Mouse (Mus musculus): ENCODE data around the gene Tomm40. TPM values are rescaled to one million over a fixed set of nuclear protein-coding genes. Genes with fewer than 3 reads are reported as not detected.

Gene Tomm40
- polyA plus RNA-seq, 1 experiment from 2014 or later: 123 TPM

- H3K4me2 ChIP-seq (ENCODE audit: low read depth, low read length): no peak overlapping the region
Measured at GRCm38 (mm10) chr7:19676662-19677061, 38.6 kb downstream of the Tomm40 start.

GRCm38 (mm10) chr7:19675824-19676223 lies 39.4 kb downstream of the Tomm40 start:
- 82% methylated on average over 10 of the region's 10 CpGs for WGBS
- Histone ChIP-seq H3K27me3 (ENCODE audit: control insufficient read depth, insufficient read depth, low read length) (no peaks in the 10 kb centered on the region), H3K9ac (replicated peaks; ENCODE audit: low read length) (no peak overlapping the region), H3K4me2 (ENCODE audit: low read depth, low read length) (no peak overlapping the region), H3K27ac (replicated peaks; ENCODE audit: low read depth, low read length) (no peak overlapping the region), H3K4me3 (ENCODE audit: low read depth, low read length) (no peak overlapping the region), H3K36me3 (replicated peaks; ENCODE audit: control insufficient read depth, insufficient read depth, low read depth, low read length) (no peaks in the 10 kb centered on the region), H3K4me1 (ENCODE audit: control insufficient read depth, insufficient read depth, low read length) (no peaks in the 10 kb centered on the region), H3K9me3 (replicated peaks; ENCODE audit: control insufficient read depth, low read length) (no peaks in the 10 kb centered on the region)
- no peak for ATAC-seq (replicated peaks; ENCODE audit: insufficient number of reproducible peaks, low FRiP score, low TSS enrichment, low read depth)
- DNase-seq (ENCODE audit: low spot score): no peak

More at GRCm38 (mm10) chr7:19676662-19677061, 38.6 kb downstream of the Tomm40 start:
- Histone ChIP-seq H3K9ac (replicated peaks; ENCODE audit: low read length) (no peak overlapping the region), H3K4me1 (ENCODE audit: control insufficient read depth, insufficient read depth, low read length) (no peaks in the 10 kb centered on the region), H3K36me3 (replicated peaks; ENCODE audit: control insufficient read depth, insufficient read depth, low read depth, low read length) (no peaks in the 10 kb centered on the region), H3K4me3 (ENCODE audit: low read depth, low read length) (no peak overlapping the region), H3K27ac (replicated peaks; ENCODE audit: low read depth, low read length) (no peak overlapping the region), H3K27me3 (ENCODE audit: control insufficient read depth, insufficient read depth, low read length) (no peaks in the 10 kb centered on the region), H3K9me3 (replicated peaks; ENCODE audit: control insufficient read depth, low read length) (no peaks in the 10 kb centered on the region)
- WGBS: 60% methylated on average over 1 of the region's 1 CpGs
- DNase-seq (ENCODE audit: low spot score) (no peak), ATAC-seq (replicated peaks; ENCODE audit: insufficient number of reproducible peaks, low FRiP score, low TSS enrichment, low read depth) (no peak)

- no peak for DNase-seq (ENCODE audit: low spot score)
- Histone ChIP-seq H3K4me3 (ENCODE audit: low read depth, low read length) (no peak overlapping the region), H3K36me3 (replicated peaks; ENCODE audit: control insufficient read depth, insufficient read depth, low read depth, low read length) (no peaks in the 10 kb centered on the region), H3K9ac (replicated peaks; ENCODE audit: low read length) (no peak overlapping the region), H3K27ac (replicated peaks; ENCODE audit: low read depth, low read length) (no peak overlapping the region), H3K27me3 (ENCODE audit: control insufficient read depth, insufficient read depth, low read length) (no peaks in the 10 kb centered on the region), H3K4me1 (ENCODE audit: control insufficient read depth, insufficient read depth, low read length) (no peaks in the 10 kb centered on the region), H3K9me3 (replicated peaks; ENCODE audit: control insufficient read depth, low read length) (no peaks in the 10 kb centered on the region), H3K4me2 (ENCODE audit: low read depth, low read length) (no peak overlapping the region)
- 65% methylated on average over 14 of the region's 14 CpGs for whole genome bisulfite sequencing
- no peak for ATAC-seq (replicated peaks; ENCODE audit: insufficient number of reproducible peaks, low FRiP score, low TSS enrichment, low read depth)
Measured at GRCm38 (mm10) chr7:19673083-19673699, 42.0 kb downstream of the Tomm40 start.

- H3K4me1 ChIP-seq (ENCODE audit: control insufficient read depth, insufficient read depth, low read length): no peaks in the 10 kb centered on the region
- H3K4me3 ChIP-seq (ENCODE audit: low read depth, low read length): no peak overlapping the region
- ATAC-seq (replicated peaks; ENCODE audit: insufficient number of reproducible peaks, low FRiP score, low TSS enrichment, low read depth) (no peak), DNase-seq (ENCODE audit: low spot score) (no peak)
- no peak overlapping the region for H3K27ac ChIP-seq (replicated peaks; ENCODE audit: low read depth, low read length)
- no peaks in the 10 kb centered on the region for H3K27me3 ChIP-seq (ENCODE audit: control insufficient read depth, insufficient read depth, low read length)
- WGBS: 73% methylated on average over 10 of the region's 10 CpGs
- no peak overlapping the region for H3K4me2 ChIP-seq (ENCODE audit: low read depth, low read length)
- H3K36me3 ChIP-seq (replicated peaks; ENCODE audit: control insufficient read depth, insufficient read depth, low read depth, low read length): no peaks in the 10 kb centered on the region
- no peaks in the 10 kb centered on the region for H3K9me3 ChIP-seq (replicated peaks; ENCODE audit: control insufficient read depth, low read length)
- H3K9ac ChIP-seq (replicated peaks; ENCODE audit: low read length): no peak overlapping the region
Measured at GRCm38 (mm10) chr7:19671511-19671910, 43.7 kb downstream of the Tomm40 start.

- peak; percentile 96 for DNase-seq (ENCODE audit: low spot score)
- H3K4me1 ChIP-seq (ENCODE audit: control insufficient read depth, insufficient read depth, low read length): no peaks in the 10 kb centered on the region
- H3K36me3 ChIP-seq (replicated peaks; ENCODE audit: control insufficient read depth, insufficient read depth, low read depth, low read length): no peaks in the 10 kb centered on the region
- H3K9ac ChIP-seq (replicated peaks; ENCODE audit: low read length): peak overlapping the region; percentile 51
- H3K27me3 ChIP-seq (ENCODE audit: control insufficient read depth, insufficient read depth, low read length): no peaks in the 10 kb centered on the region
- peak; percentile 77 for ATAC-seq (replicated peaks; ENCODE audit: insufficient number of reproducible peaks, low FRiP score, low TSS enrichment, low read depth)
- H3K4me2 ChIP-seq (ENCODE audit: low read depth, low read length): peak overlapping the region; percentile 16; the same call in 1 of the 2 replicates
- 0 out of 2 replicates have a peak overlapping the region, but pooled peaks have one; percentile 20 for H3K27ac ChIP-seq (replicated peaks; ENCODE audit: low read depth, low read length)
- H3K9me3 ChIP-seq (replicated peaks; ENCODE audit: control insufficient read depth, low read length): no peaks in the 10 kb centered on the region
- 7% methylated on average over 10 of the region's 10 CpGs for whole genome bisulfite sequencing
- no peak overlapping the region for H3K4me3 ChIP-seq (ENCODE audit: low read depth, low read length)
Measured at GRCm38 (mm10) chr7:19668947-19669721, 46.1 kb downstream of the Tomm40 start.

- Histone ChIP-seq H3K36me3 (replicated peaks; ENCODE audit: control insufficient read depth, insufficient read depth, low read depth, low read length) (no peaks in the 10 kb centered on the region), H3K4me1 (ENCODE audit: control insufficient read depth, insufficient read depth, low read length) (peaks cover 6% of the 10 kb centered on the region; the same call in 1 of the 2 replicates), H3K4me2 (ENCODE audit: low read depth, low read length) (no peak overlapping the region), H3K9me3 (replicated peaks; ENCODE audit: control insufficient read depth, low read length) (no peaks in the 10 kb centered on the region), H3K27ac (replicated peaks; ENCODE audit: low read depth, low read length) (no peak overlapping the region), H3K9ac (replicated peaks; ENCODE audit: low read length) (no peak overlapping the region), H3K4me3 (ENCODE audit: low read depth, low read length) (no peak overlapping the region), H3K27me3 (ENCODE audit: control insufficient read depth, insufficient read depth, low read length) (no peaks in the 10 kb centered on the region)
- ATAC-seq (replicated peaks; ENCODE audit: insufficient number of reproducible peaks, low FRiP score, low TSS enrichment, low read depth): no peak
- no peak for DNase-seq (ENCODE audit: low spot score)
- WGBS: 82% methylated on average over 2 of the region's 2 CpGs
Measured at GRCm38 (mm10) chr7:19667434-19667833, 47.8 kb downstream of the Tomm40 start.

GRCm38 (mm10) chr7:19666750-19667149 lies 48.5 kb downstream of the Tomm40 start:
- Histone ChIP-seq H3K9ac (replicated peaks; ENCODE audit: low read length) (no peak overlapping the region), H3K36me3 (replicated peaks; ENCODE audit: control insufficient read depth, insufficient read depth, low read depth, low read length) (peaks cover 1% of the 10 kb centered on the region), H3K27ac (replicated peaks; ENCODE audit: low read depth, low read length) (no peak overlapping the region), H3K4me3 (ENCODE audit: low read depth, low read length) (no peak overlapping the region), H3K4me2 (ENCODE audit: low read depth, low read length) (no peak overlapping the region), H3K4me1 (ENCODE audit: control insufficient read depth, insufficient read depth, low read length) (peaks cover 6% of the 10 kb centered on the region; the same call in 1 of the 2 replicates), H3K9me3 (replicated peaks; ENCODE audit: control insufficient read depth, low read length) (no peaks in the 10 kb centered on the region), H3K27me3 (ENCODE audit: control insufficient read depth, insufficient read depth, low read length) (no peaks in the 10 kb centered on the region)
- ATAC-seq (replicated peaks; ENCODE audit: insufficient number of reproducible peaks, low FRiP score, low TSS enrichment, low read depth): no peak
- DNase-seq (ENCODE audit: low spot score): no peak
- WGBS: 62% methylated on average over 3 of the region's 3 CpGs

Measured in embryonic facial prominence, embryonic 11.5 days (tissue).